Mouse (Mus musculus) myocyte (in vitro differentiated cells): Measurements from ENCODE around the gene Ppfibp1. TPM values are rescaled to one million over a fixed set of nuclear protein-coding genes. Genes with fewer than 3 reads are reported as not detected.
A peak's percentile ranks its signal among the peaks of the same experiment; 100 is the strongest.

Source experiments
- H3K27me3 ChIP-seq: one replicate; pipeline ENCODE4 v1.6.1; 2011; ENCODE audit not compliant: control insufficient read depth, insufficient read depth, insufficient read length
- H3K36me3 ChIP-seq: one replicate; pipeline ENCODE4 v1.6.1; 2011; ENCODE audit not compliant: control insufficient read depth, insufficient read depth
- H3K4me2 ChIP-seq: one replicate; pipeline ENCODE4 v1.6.1; 2011; ENCODE audit warnings: low read depth, control low read depth
- H3K4me3 ChIP-seq: one replicate; pipeline ENCODE4 v1.5.1; 2011; ENCODE audit warnings: mild to moderate bottlenecking, control low read depth, moderate library complexity
- H3K79me2 ChIP-seq: one replicate; pipeline ENCODE4 v1.6.1; 2011; ENCODE audit not compliant: control insufficient read depth, insufficient read depth
- H3ac ChIP-seq: one replicate; pipeline ENCODE4 v1.6.1; 2011; ENCODE audit not compliant: control insufficient read depth, insufficient read length
- CEBPB ChIP-seq: IDR thresholded peaks from 2 replicates; pipeline ENCODE4 v1.6.1; 2011; ENCODE audit warnings: mild to moderate bottlenecking, moderate library complexity; ENCODE audit not compliant: poor library complexity, insufficient read depth, severe bottlenecking
- E2F4 ChIP-seq: IDR thresholded peaks from one replicate; pipeline ENCODE4 v1.6.1; 2011; ENCODE audit warnings: mild to moderate bottlenecking, control low read depth, moderate library complexity; ENCODE audit not compliant: insufficient read depth
- MAX ChIP-seq: IDR thresholded peaks from one replicate; pipeline ENCODE4 v1.6.1; 2011; ENCODE audit warnings: low read depth, mild to moderate bottlenecking, control low read depth
- MYOD1 ChIP-seq, 3 experiments: IDR thresholded peaks; one replicate each; pipeline ENCODE4 v1.6.1; 2011; ENCODE audit warnings: control low read depth in 2 of 3, low read depth in 2 of 3, mild to moderate bottlenecking in 2 of 3, moderate library complexity in 1 of 3; ENCODE audit not compliant: insufficient read length in 2 of 3, control insufficient read depth in 1 of 3
- MYOG ChIP-seq, 3 experiments: IDR thresholded peaks; one replicate each; pipeline ENCODE4 v1.6.1; 2011; ENCODE audit warnings: control low read depth in 2 of 3, low read depth in 2 of 3, mild to moderate bottlenecking in 2 of 3; ENCODE audit not compliant: insufficient read length in 2 of 3, control insufficient read depth in 1 of 3, insufficient read depth in 1 of 3
- POLR2A ChIP-seq: IDR thresholded peaks from one replicate; pipeline ENCODE4 v1.6.1; 2011; ENCODE audit warnings: low read depth, mild to moderate bottlenecking, control low read depth, moderate library complexity; ENCODE audit not compliant: insufficient read length
- POLR2AphosphoS2 ChIP-seq: IDR thresholded peaks from one replicate; pipeline ENCODE4 v1.6.1; 2011; ENCODE audit warnings: low read depth, control low read depth; ENCODE audit not compliant: insufficient read length
- REST ChIP-seq: IDR thresholded peaks from one replicate; pipeline ENCODE4 v1.6.1; 2011; ENCODE audit warnings: mild to moderate bottlenecking, control low read depth, moderate library complexity; ENCODE audit not compliant: insufficient read depth, insufficient read length
- SRF ChIP-seq: IDR thresholded peaks from one replicate; pipeline ENCODE4 v1.6.1; 2011; ENCODE audit warnings: low read depth; ENCODE audit not compliant: control insufficient read depth, insufficient read length
- TCF12 ChIP-seq: IDR thresholded peaks from one replicate; pipeline ENCODE4 v1.6.1; 2011; ENCODE audit warnings: mild to moderate bottlenecking, control low read depth; ENCODE audit not compliant: poor library complexity, insufficient read depth, severe bottlenecking
- TCF3 ChIP-seq: IDR thresholded peaks from one replicate; pipeline ENCODE4 v1.6.1; 2011; ENCODE audit warnings: low read depth, control low read depth; ENCODE audit not compliant: insufficient read length
- USF1 ChIP-seq: IDR thresholded peaks from one replicate; pipeline ENCODE4 v1.6.1; 2011; ENCODE audit warnings: low read depth, mild to moderate bottlenecking, control low read depth, moderate library complexity
- polyA plus RNA-seq: library from polyadenylated mRNA; unstranded; fragments of >200 nt; fragmentation: generic; extraction: Trizol; gene quantifications from one replicate; pipeline ENCODE4 v1.2.1, GENCODE M21; 2012; ENCODE audit warnings: missing spikeins

Ppfibp1 gene
- polyA plus RNA-seq, 1 experiment = 79.3 TPM

GRCm38 (mm10) chr6:146946327-146947029 lies 58.2 kb downstream of the Ppfibp1 start:
- Histone ChIP-seq H3K4me3 (no peak overlapping the region), H3K36me3 (no peaks in the 10 kb centered on the region), H3K4me2 (no peak overlapping the region), H3ac (no peak overlapping the region), H3K79me2 (peaks cover 94% of the 10 kb centered on the region), H3K27me3 (no peaks in the 10 kb centered on the region)
- TF ChIP-seq POLR2AphosphoS2 (no peak), MYOD1 (IDR thresholded peaks at IDR 0.05; ENCODE audit: control insufficient read depth in 1 of 3, insufficient read length in 2 of 3, low read depth in 2 of 3) (no peak), REST (no peak), MAX (no peak), USF1 (no peak), E2F4 (no peak), SRF (no peak), POLR2A (no peak), CEBPB (no peak), MYOG (IDR thresholded peaks at IDR 0.05; ENCODE audit: control insufficient read depth in 1 of 3, insufficient read depth in 1 of 3, insufficient read length in 2 of 3, low read depth in 2 of 3) (no peak), TCF3 (no peak)

- Histone ChIP-seq H3K27me3 (no peaks in the 10 kb centered on the region), H3ac (no peak overlapping the region), H3K79me2 (peaks cover 95% of the 10 kb centered on the region), H3K4me3 (no peak overlapping the region), H3K36me3 (no peaks in the 10 kb centered on the region), H3K4me2 (no peak overlapping the region)
- TF ChIP-seq CEBPB (no peak), MYOG (IDR thresholded peaks at IDR 0.05; ENCODE audit: control insufficient read depth in 1 of 3, insufficient read depth in 1 of 3, insufficient read length in 2 of 3, low read depth in 2 of 3) (no peak), E2F4 (no peak), REST (no peak), TCF12 (no peak), POLR2A (no peak), MYOD1 (IDR thresholded peaks at IDR 0.05; ENCODE audit: control insufficient read depth in 1 of 3, insufficient read length in 2 of 3, low read depth in 2 of 3) (no peak), MAX (no peak), TCF3 (no peak), POLR2AphosphoS2 (no peak), SRF (no peak), USF1 (no peak)
Observed at GRCm38 (mm10) chr6:146947186-146947585, 58.9 kb downstream of the Ppfibp1 start.

GRCm38 (mm10) chr6:146949682-146950453 lies 61.6 kb downstream of the Ppfibp1 start:
- Histone ChIP-seq H3K36me3 (no peaks in the 10 kb centered on the region), H3K4me3 (no peak overlapping the region), H3K4me2 (peak overlapping the region; percentile 57), H3K27me3 (no peaks in the 10 kb centered on the region), H3K79me2 (peaks cover 95% of the 10 kb centered on the region), H3ac (no peak overlapping the region)
- TF ChIP-seq TCF3 (no peak), REST (no peak), E2F4 (no peak), CEBPB (no peak)

- Histone ChIP-seq H3K36me3 (no peaks in the 10 kb centered on the region), H3K4me2 (peak overlapping the region; percentile 57), H3ac (no peak overlapping the region), H3K4me3 (no peak overlapping the region), H3K79me2 (peaks cover 94% of the 10 kb centered on the region), H3K27me3 (no peaks in the 10 kb centered on the region)
- TF ChIP-seq REST (no peak), POLR2A (no peak), CEBPB (no peak), SRF (no peak), TCF3 (no peak), USF1 (no peak), TCF12 (peak; percentile 2), MYOD1 (IDR thresholded peaks at IDR 0.05; ENCODE audit: control insufficient read depth in 1 of 3, insufficient read length in 2 of 3, low read depth in 2 of 3) (peak in 2 of 3 experiments; percentile 76 to 78), POLR2AphosphoS2 (no peak), MYOG (IDR thresholded peaks at IDR 0.05; ENCODE audit: control insufficient read depth in 1 of 3, insufficient read depth in 1 of 3, insufficient read length in 2 of 3, low read depth in 2 of 3) (no peak), MAX (no peak), E2F4 (no peak)
Observed at GRCm38 (mm10) chr6:146950454-146950832, 62.2 kb downstream of the Ppfibp1 start.

GRCm38 (mm10) chr6:146954258-146954657 lies 66.0 kb downstream of the Ppfibp1 start, which contains the start of gene 1700034J05Rik:
1700034J05Rik (minus strand) TSS chr6:146954422.
- Histone ChIP-seq H3K27me3 (no peaks in the 10 kb centered on the region), H3K36me3 (no peaks in the 10 kb centered on the region), H3K4me3 (no peak within 1 kb of the TSS), H3ac (no peak within 1 kb of the TSS), H3K4me2 (peak within 1 kb of the TSS; percentile 36), H3K79me2 (peaks cover 82% of the 10 kb centered on the region)
- TF ChIP-seq E2F4 = no peak
- no peak for TF ChIP-seq TCF12
- no peak for TF ChIP-seq USF1
- TF ChIP-seq MYOG (IDR thresholded peaks at IDR 0.05; ENCODE audit: control insufficient read depth in 1 of 3, insufficient read depth in 1 of 3, insufficient read length in 2 of 3, low read depth in 2 of 3) = no peak
- TF ChIP-seq MYOD1 (IDR thresholded peaks at IDR 0.05; ENCODE audit: control insufficient read depth in 1 of 3, insufficient read length in 2 of 3, low read depth in 2 of 3) = no peak
- TF ChIP-seq TCF3 = no peak
- no peak for TF ChIP-seq POLR2AphosphoS2
- TF ChIP-seq SRF = no peak
- TF ChIP-seq CEBPB = no peak
- TF ChIP-seq REST = no peak
- TF ChIP-seq MAX = no peak
- no peak for TF ChIP-seq POLR2A
